Mouse (Mus musculus) granulocyte monocyte progenitor cell, adult 5-6 weeks (primary cell): ENCODE measurements at regions not wholly inside any gene's neighbourhood (a gene's known extent, or its start where the extent isn't known, plus 50 kb on each side); places are given as distances from the start of the nearest gene placed in this dataset.
"Not testable (repeated sequence)": the region's sequence is repeated elsewhere in the genome, so short reads cannot be mapped to it uniquely, and the experiment has no call there.

Experiments
- ATAC-seq: replicated peaks from 2 replicates; pipeline ENCODE4 v1.8.0; 2016; ENCODE audit warnings: mild to moderate bottlenecking, moderate TSS enrichment, inconsistent platforms; ENCODE audit not compliant: poor library complexity, severe bottlenecking

- ATAC-seq: no peak; the same call in 1 of the 2 replicates
These were observed 201.3 kb downstream of the Matn1 start for GRCm38 (mm10) chr4:131145507-131145906.

- ATAC-seq: no peak
These were observed 204.0 kb downstream of the Matn1 start for GRCm38 (mm10) chr4:131148042-131148747.

DNA sequence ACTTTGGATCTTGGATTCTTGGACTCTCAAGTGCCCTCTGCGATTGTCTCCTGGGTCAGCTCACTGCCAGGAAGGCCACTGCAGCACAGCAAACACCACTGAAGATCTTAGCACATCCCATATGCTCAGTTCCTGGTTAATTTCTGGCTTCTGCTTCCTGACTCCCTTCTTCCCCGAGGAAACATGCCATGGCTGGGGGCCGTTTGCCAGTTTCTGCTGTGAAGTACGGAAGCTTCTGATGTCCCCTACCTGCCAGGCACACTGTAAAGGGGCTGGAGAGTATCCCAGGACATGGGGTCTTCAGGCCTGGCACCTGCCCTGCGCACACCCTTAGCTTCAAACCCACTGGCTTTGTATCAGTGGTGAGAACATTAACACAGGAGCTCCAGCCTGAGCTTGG is 205.3 kb downstream of the Matn1 start:
- ATAC-seq: no peak

DNA sequence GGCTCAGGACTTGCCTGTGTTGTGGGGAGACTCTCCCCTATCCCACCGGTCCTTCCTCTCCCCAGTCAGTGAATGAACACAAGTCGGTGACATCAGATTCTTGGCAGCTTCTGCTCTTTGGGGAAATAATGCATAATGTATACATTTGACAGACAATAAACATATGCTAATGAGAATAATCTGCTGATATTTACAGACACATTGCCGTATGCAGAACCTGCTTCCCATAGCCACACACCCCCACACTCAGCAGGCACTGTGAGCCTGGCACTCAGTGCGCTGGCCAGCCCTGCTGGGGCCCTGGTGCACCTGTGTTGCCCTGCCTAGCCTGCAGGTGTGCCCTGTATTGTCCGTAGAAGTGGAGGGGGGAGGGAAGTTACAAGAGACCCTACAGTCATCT is 215.5 kb downstream of the Matn1 start:
- ATAC-seq: no peak

- ATAC-seq: no peak
These were observed 215.9 kb downstream of the Matn1 start for GRCm38 (mm10) chr4:131160135-131160534.

DNA sequence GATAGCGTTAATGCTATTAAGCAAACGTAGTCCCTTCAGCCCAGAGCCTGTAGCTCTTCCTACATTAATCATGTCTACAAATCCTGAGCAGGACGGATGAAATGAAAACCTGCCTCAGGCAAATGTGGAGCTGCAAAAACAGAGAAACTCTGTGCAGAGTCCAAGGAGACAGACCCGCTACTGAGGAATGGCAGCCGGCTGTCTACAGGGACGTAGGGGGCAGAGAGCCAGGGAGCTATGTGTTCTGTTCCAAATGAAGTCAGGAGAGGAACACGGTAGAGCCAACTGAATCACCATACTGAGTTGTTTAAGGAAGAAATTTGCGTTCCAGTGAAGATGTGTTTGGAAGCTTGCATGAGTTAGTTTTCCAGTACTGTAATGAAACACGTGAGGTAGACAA is 217.3 kb downstream of the Matn1 start:
- ATAC-seq: no peak

GRCm38 (mm10) chr4:131163782-131164315 is 219.7 kb downstream of the Matn1 start:
- no peak for ATAC-seq

DNA sequence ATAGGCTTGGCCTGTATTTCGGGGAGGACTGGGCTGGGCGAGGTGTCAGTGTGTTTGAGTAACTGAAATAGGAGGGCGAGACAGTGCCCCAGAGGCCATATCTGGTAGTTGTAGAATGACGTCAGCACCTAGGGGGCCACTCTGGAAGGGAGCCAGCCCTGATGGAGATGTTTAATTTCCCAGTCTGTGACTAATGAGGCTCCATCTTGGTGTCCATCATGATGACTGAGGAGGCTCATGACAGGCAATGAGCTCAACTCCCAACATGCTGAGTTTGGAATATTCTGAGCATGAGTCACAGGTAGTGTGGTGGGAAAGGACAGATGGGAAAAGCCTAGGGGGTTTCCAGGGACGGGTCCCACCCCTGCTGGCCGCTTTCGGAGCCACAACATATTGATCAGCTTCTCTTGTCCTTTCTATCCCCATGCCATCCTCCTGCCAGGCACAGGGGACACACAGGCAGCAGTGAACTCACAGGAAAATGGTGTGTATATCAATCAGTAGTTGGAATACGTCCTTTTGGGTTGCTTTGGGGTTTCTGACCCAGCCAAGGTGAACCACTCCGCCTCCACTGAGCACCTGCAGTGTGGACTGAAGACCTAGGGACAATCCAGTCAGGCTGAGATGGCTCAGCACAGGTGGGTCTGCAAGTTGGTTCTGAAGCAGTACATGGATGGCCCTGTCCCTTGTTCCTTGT is 222.5 kb downstream of the Matn1 start:
- no peak for ATAC-seq

DNA sequence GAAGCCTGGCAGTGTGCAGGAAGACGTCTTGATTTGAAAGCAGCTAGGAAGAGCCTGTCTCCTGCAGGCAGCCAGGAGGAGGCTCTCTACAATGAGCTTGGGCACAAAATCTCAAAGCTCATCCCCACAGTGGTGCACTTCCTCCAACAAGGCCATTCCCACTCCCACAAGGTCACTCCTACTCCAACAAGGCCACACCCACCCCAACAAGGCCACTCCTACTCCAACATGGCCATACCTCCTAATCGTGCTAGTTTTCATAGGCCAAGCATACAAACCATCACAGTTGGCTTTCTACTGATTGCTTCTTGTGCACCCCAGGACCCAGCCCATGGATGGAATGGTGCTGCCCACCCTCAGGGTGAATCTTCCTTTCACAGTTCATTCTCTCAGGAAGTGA is 223.7 kb downstream of the Matn1 start:
- no peak for ATAC-seq

DNA sequence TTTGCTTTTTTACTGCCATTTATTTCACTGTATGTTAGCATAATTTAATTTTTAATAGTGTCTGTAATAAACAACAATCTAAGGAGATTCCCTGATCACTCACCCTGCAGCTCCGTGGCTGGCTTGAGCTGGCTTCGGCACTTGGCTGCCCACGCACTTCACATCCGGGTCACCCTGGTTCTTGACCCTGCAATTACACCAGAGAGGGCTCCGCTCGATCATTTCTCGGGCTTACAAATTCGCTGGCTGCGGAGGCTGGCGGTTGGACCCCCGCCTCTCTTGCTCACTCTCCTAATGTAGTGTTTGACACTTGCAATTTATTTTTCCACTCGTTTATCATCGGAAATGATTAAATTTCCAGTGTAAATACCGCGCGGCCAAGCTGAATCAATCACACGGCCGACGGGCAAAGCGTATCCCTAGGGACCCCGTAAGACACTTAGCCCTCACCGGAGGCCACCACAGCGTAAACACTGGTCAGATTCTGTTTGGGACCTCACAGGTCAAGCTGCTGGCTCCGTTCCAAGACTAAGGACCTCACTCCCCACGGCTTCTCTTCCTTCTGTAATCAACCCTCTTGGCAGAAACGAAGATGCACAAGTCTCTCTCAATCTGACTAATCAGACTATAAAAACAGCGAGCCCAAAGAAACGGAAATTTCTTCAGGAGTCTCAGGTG is 229.7 kb downstream of the Matn1 start:
- no peak for ATAC-seq

DNA sequence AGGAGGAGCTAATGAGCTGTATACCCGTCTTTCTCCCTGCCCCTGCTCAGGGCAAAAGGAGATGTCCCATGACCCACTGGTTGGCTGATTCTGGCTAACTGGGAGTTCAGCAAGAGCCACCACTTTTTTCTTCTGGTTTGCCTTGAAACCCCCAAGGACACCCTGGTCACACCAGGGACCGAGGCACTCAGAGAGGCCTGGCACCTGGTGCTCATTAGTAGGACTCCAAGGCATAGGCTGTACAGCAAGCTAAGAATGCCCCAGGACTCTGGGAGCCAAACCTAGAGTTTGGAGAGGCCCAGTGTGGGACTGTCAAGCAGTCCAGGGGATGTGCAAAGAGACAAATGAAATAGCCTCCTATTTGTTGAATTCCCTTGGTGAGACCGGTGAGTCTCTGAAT is 232.5 kb downstream of the Matn1 start:
- no peak for ATAC-seq

- no peak for ATAC-seq
These were observed 233.7 kb downstream of the Matn1 start for GRCm38 (mm10) chr4:131177889-131178288.

GRCm38 (mm10) chr4:131178642-131179041 is 234.5 kb downstream of the Matn1 start:
- ATAC-seq: not testable (repeated sequence)

GRCm38 (mm10) chr4:131188066-131188465 is 243.9 kb downstream of the Matn1 start:
- no peak for ATAC-seq

GRCm38 (mm10) chr4:131191106-131191880 is 247.1 kb downstream of the Matn1 start:
- ATAC-seq: no peak

- no peak for ATAC-seq
These were observed 249.8 kb downstream of the Matn1 start for GRCm38 (mm10) chr4:131193900-131194419.

DNA sequence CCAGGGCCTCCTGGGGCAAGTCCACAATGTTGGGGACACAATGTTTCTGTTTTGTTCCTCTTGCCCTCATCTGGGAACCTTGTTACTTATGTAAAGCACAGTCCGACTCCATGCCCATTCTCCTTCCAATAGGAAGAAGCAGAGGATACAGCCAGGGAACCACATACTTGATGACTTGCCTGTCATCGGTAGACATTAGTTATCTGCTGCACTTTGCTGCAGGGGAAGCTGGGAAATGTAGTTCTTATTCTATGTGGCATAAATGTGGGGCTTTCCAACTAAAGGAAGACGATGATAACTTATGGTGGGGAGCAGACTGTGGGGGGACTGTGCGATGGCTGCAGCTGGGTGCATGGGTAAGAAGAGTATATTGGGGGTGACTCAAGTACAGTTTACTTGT is 252.0 kb downstream of the Matn1 start:
- no peak for ATAC-seq

GRCm38 (mm10) chr4:131203721-131204120 is 259.5 kb downstream of the Matn1 start:
- no peak for ATAC-seq

DNA sequence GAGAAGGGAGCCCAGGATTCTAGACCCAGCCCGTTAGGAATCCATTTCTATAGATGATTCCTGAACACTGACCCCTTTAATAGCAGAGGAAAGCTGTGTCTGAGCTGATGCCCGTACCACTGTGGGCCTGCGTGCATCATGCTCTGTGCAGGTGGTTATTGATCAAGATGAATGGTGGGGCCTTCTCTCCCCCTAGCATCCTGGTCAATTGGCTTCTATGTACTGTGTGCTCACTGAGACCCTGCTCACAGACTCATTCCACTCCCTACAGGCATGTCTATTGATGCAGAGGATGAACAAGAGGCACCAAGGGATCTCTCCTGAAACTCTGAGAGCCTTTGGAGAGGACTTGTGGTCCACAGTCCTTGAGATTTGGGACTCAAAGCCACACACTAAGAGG is 260.5 kb downstream of the Matn1 start:
- no peak for ATAC-seq

- no peak for ATAC-seq
These were observed 260.9 kb downstream of the Matn1 start for GRCm38 (mm10) chr4:131205127-131205526.
